Mouse (Mus musculus): ENCODE data around the gene Fbn1. TPM values are rescaled to one million over a fixed set of nuclear protein-coding genes. Genes with fewer than 3 reads are reported as not detected.

Fbn1 gene
- polyA plus RNA-seq, 1 experiment from 2014 or later: 7.8 TPM

DNA sequence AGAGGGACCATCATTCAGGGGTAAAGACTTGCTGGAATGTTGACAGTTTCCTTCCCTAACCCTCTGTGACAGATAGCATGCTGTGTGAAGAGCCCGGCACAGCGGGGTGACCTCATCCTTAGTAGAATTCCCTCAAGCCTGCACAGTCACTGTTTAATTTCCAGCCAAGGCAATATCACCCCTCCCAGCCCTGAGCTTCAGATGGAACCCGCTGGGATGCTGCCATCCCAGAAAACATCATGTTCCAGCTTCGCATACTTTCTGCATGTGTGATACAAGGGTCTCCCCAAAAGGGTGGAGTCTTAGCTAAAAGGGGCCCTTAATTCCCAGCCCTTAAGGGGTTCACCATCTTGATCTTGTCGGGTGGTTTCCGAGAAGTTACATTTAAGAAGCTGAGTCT, 22.9 kb upstream of the Fbn1 start:
- Histone ChIP-seq H3K4me1 (ENCODE audit: control insufficient read depth, insufficient read depth, low read length) (no peaks in the 10 kb centered on the region), H3K36me3 (ENCODE audit: control insufficient read depth, insufficient read depth, low read length) (no peaks in the 10 kb centered on the region), H3K9me3 (ENCODE audit: control insufficient read depth, low read length) (no peaks in the 10 kb centered on the region), H3K4me3 (ENCODE audit: low read depth, low read length) (no peak overlapping the region), H3K27ac (replicated peaks; ENCODE audit: low read depth, low read length) (no peak overlapping the region), H3K4me2 (ENCODE audit: low read depth, severe bottlenecking) (no peak overlapping the region), H3K9ac (ENCODE audit: low read length) (no peak overlapping the region), H3K27me3 (ENCODE audit: control insufficient read depth, insufficient read depth, low read length) (no peaks in the 10 kb centered on the region)
- no peak for ATAC-seq (ENCODE audit: insufficient number of reproducible peaks, low FRiP score, low TSS enrichment, low read depth)
- WGBS: 89% methylated on average over 6 of the region's 6 CpGs
- no peak for DNase-seq (ENCODE audit: low spot score)

GRCm38 (mm10) chr2:125526566-125526965, 18.8 kb upstream of the Fbn1 start:
- no peak overlapping the region for H3K9ac ChIP-seq (ENCODE audit: low read length)
- no peaks in the 10 kb centered on the region for H3K4me1 ChIP-seq (ENCODE audit: control insufficient read depth, insufficient read depth, low read length)
- no peak overlapping the region for H3K4me3 ChIP-seq (ENCODE audit: low read depth, low read length)
- no peak overlapping the region for H3K27ac ChIP-seq (replicated peaks; ENCODE audit: low read depth, low read length)
- 85% methylated on average over 5 of the region's 5 CpGs for WGBS
- no peaks in the 10 kb centered on the region for H3K27me3 ChIP-seq (ENCODE audit: control insufficient read depth, insufficient read depth, low read length)
- ATAC-seq (ENCODE audit: insufficient number of reproducible peaks, low FRiP score, low TSS enrichment, low read depth) (no peak), DNase-seq (ENCODE audit: low spot score) (no peak)
- no peaks in the 10 kb centered on the region for H3K9me3 ChIP-seq (ENCODE audit: control insufficient read depth, low read length)
- no peak overlapping the region for H3K4me2 ChIP-seq (ENCODE audit: low read depth, severe bottlenecking)
- H3K36me3 ChIP-seq (ENCODE audit: control insufficient read depth, insufficient read depth, low read length): no peaks in the 10 kb centered on the region

GRCm38 (mm10) chr2:125525484-125525883, 17.7 kb upstream of the Fbn1 start:
- H3K4me2 ChIP-seq (ENCODE audit: low read depth, severe bottlenecking): no peak overlapping the region
- H3K27ac ChIP-seq (replicated peaks; ENCODE audit: low read depth, low read length): no peak overlapping the region
- WGBS: 91% methylated on average over 2 of the region's 2 CpGs
- no peaks in the 10 kb centered on the region for H3K9me3 ChIP-seq (ENCODE audit: control insufficient read depth, low read length)
- no peaks in the 10 kb centered on the region for H3K36me3 ChIP-seq (ENCODE audit: control insufficient read depth, insufficient read depth, low read length)
- no peaks in the 10 kb centered on the region for H3K27me3 ChIP-seq (ENCODE audit: control insufficient read depth, insufficient read depth, low read length)
- ATAC-seq (ENCODE audit: insufficient number of reproducible peaks, low FRiP score, low TSS enrichment, low read depth): no peak
- H3K4me3 ChIP-seq (ENCODE audit: low read depth, low read length): no peak overlapping the region
- no peak overlapping the region for H3K9ac ChIP-seq (ENCODE audit: low read length)
- DNase-seq (ENCODE audit: low spot score): no peak
- no peaks in the 10 kb centered on the region for H3K4me1 ChIP-seq (ENCODE audit: control insufficient read depth, insufficient read depth, low read length)

DNA sequence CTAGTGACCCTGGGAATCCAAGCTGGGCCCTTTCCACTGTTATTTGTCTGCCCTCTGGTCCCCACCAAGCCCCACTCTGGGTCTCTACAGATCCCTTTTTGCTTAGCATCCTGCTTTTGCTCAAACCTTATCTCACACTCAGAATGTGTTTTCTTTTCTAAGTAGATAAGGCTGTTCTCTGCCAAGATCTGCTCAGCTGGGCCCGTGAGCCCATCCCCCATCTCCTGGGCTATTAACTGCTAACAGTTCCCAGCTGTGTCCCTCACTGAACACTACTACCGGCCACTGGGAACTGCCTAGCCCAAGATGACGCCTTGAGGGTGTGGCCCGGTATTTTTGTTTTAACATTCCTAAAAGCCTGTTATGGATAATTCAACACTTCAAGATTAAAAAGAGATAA, 8.8 kb upstream of the Fbn1 start:
- H3K27ac ChIP-seq (replicated peaks; ENCODE audit: low read depth, low read length): no peak overlapping the region
- no peaks in the 10 kb centered on the region for H3K9me3 ChIP-seq (ENCODE audit: control insufficient read depth, low read length)
- no peak overlapping the region for H3K4me2 ChIP-seq (ENCODE audit: low read depth, severe bottlenecking)
- DNase-seq (ENCODE audit: low spot score): peak; percentile 75
- H3K4me1 ChIP-seq (ENCODE audit: control insufficient read depth, insufficient read depth, low read length): no peaks in the 10 kb centered on the region
- 5% methylated on average over 4 of the region's 4 CpGs for WGBS
- no peak overlapping the region for H3K4me3 ChIP-seq (ENCODE audit: low read depth, low read length)
- peak; percentile 62; the same call in 1 of the 2 replicates for ATAC-seq (ENCODE audit: insufficient number of reproducible peaks, low FRiP score, low TSS enrichment, low read depth)
- H3K9ac ChIP-seq (ENCODE audit: low read length): no peak overlapping the region
- no peaks in the 10 kb centered on the region for H3K27me3 ChIP-seq (ENCODE audit: control insufficient read depth, insufficient read depth, low read length)
- no peaks in the 10 kb centered on the region for H3K36me3 ChIP-seq (ENCODE audit: control insufficient read depth, insufficient read depth, low read length)

DNA sequence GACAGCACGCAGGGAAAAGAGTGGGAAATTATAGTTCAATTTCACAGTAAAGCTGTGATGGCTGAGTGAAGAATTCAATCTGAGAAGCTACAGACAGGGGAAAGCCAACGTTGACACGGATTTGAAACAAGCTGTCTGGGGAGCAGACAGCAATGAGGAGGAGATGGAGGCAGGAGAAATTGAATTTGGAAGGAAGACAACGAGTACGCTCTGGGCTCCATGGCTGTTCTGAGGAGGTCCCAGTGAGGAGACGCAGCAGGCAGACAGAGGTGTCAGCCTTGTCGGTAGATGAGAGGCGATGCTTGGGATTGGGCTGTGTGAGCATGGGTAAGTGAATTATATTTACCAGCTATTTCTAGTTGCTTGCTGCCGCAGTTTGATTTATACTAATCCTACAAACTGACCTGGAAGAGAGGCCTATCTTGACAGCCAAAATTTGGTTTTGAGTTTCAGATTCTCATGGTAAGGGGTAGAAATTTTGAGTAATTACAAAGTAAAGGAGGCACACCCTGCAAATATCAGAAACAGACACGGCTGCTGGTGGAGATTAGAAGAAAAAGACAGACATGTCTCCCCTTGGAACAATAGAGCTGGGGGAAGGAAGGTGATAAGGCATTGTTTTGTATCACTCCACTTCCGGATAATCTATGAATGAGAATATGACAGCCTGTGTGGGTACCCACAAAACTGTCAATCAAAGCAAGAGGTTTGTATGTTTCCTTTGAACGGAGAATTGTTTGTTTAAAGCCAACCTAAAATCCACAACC, 7.7 kb upstream of the Fbn1 start:
- Histone ChIP-seq H3K4me3 (ENCODE audit: low read depth, low read length) (no peak overlapping the region), H3K9ac (ENCODE audit: low read length) (no peak overlapping the region), H3K4me2 (ENCODE audit: low read depth, severe bottlenecking) (no peak overlapping the region), H3K27me3 (ENCODE audit: control insufficient read depth, insufficient read depth, low read length) (no peaks in the 10 kb centered on the region), H3K9me3 (ENCODE audit: control insufficient read depth, low read length) (no peaks in the 10 kb centered on the region), H3K36me3 (ENCODE audit: control insufficient read depth, insufficient read depth, low read length) (no peaks in the 10 kb centered on the region), H3K4me1 (ENCODE audit: control insufficient read depth, insufficient read depth, low read length) (no peaks in the 10 kb centered on the region), H3K27ac (replicated peaks; ENCODE audit: low read depth, low read length) (no peak overlapping the region)
- DNase-seq (ENCODE audit: low spot score): no peak
- WGBS: 76% methylated on average over 12 of the region's 12 CpGs
- no peak for ATAC-seq (ENCODE audit: insufficient number of reproducible peaks, low FRiP score, low TSS enrichment, low read depth)

DNA sequence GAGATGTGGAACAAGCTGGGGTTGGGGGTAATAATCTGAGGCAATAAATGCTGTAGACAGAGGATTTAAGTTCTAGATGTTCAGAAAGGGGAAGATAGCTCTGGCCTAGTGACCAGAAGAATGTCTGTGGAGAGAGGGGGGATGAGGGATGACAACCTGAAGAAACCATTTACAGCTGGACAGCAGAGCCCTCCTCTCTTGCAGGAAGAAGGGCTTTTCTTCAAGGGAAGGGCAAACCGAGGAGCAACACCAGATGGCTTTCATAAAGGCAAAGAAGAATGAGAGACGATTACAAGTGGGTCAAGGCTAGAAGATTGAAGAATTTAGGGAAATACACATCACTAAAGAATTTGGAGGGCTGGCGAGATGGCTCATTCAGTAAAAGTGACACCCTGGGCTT, 6.6 kb upstream of the Fbn1 start:
- Histone ChIP-seq H3K27me3 (ENCODE audit: control insufficient read depth, insufficient read depth, low read length) (no peaks in the 10 kb centered on the region), H3K4me1 (ENCODE audit: control insufficient read depth, insufficient read depth, low read length) (no peaks in the 10 kb centered on the region), H3K9me3 (ENCODE audit: control insufficient read depth, low read length) (no peaks in the 10 kb centered on the region), H3K4me2 (ENCODE audit: low read depth, severe bottlenecking) (no peak overlapping the region), H3K36me3 (ENCODE audit: control insufficient read depth, insufficient read depth, low read length) (no peaks in the 10 kb centered on the region), H3K4me3 (ENCODE audit: low read depth, low read length) (no peak overlapping the region), H3K27ac (replicated peaks; ENCODE audit: low read depth, low read length) (no peak overlapping the region), H3K9ac (ENCODE audit: low read length) (no peak overlapping the region)
- ATAC-seq (ENCODE audit: insufficient number of reproducible peaks, low FRiP score, low TSS enrichment, low read depth) (no peak), DNase-seq (ENCODE audit: low spot score) (no peak)
- 32% methylated on average over 3 of the region's 3 CpGs for WGBS

DNA sequence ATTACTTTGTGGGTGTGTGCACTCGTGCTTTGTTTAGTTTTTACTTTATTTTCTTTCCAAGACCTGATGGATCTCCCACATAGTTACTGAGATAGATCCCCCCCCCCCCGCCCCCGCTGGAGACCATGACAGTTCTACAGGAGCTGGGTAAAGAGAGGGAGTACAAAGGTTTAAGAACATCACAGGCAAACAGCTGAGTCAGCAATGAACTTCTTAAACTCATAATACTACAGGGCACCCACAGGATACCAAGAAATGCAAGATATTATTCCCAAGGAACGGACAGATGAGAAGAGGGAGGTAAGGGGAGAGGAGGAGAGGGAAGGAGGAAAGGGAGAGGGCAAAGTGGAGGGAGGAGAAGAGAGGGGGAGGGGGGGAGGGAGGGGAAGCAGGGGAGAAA, 4.8 kb upstream of the Fbn1 start:
- Histone ChIP-seq H3K27ac (replicated peaks; ENCODE audit: low read depth, low read length) (no peak overlapping the region), H3K4me2 (ENCODE audit: low read depth, severe bottlenecking) (no peak overlapping the region), H3K27me3 (ENCODE audit: control insufficient read depth, insufficient read depth, low read length) (peaks cover 4% of the 10 kb centered on the region; the same call in 1 of the 2 replicates), H3K9me3 (ENCODE audit: control insufficient read depth, low read length) (no peaks in the 10 kb centered on the region), H3K36me3 (ENCODE audit: control insufficient read depth, insufficient read depth, low read length) (no peaks in the 10 kb centered on the region), H3K4me1 (ENCODE audit: control insufficient read depth, insufficient read depth, low read length) (no peaks in the 10 kb centered on the region), H3K4me3 (ENCODE audit: low read depth, low read length) (no peak overlapping the region), H3K9ac (ENCODE audit: low read length) (no peak overlapping the region)
- DNase-seq (ENCODE audit: low spot score) (no peak), ATAC-seq (ENCODE audit: insufficient number of reproducible peaks, low FRiP score, low TSS enrichment, low read depth) (no peak)
- WGBS: 89% methylated on average over 4 of the region's 4 CpGs

DNA sequence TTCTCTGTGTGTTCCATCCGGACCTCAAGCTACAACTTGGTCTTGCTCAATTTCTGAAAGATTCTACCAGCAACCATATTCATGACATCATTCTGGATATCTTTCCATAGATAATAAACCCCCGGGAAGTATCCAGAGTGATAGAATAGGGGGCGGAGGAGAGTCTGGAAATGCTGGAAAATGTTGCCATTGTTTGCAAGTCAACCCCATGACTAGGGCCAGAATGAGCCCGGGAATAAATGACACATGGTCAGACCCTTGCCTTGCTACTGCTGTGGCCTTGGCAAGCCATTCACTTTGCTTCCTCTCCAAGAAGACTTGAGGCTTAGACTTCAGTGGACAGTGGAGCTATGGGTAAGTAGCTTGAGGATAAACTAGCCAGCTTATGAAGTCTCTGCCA, 4.1 kb upstream of the Fbn1 start:
- H3K9ac ChIP-seq (ENCODE audit: low read length): no peak overlapping the region
- H3K4me1 ChIP-seq (ENCODE audit: control insufficient read depth, insufficient read depth, low read length): 0 out of 2 replicates have a peak, but pooled peaks cover 3% of the 10 kb centered on the region
- ATAC-seq (ENCODE audit: insufficient number of reproducible peaks, low FRiP score, low TSS enrichment, low read depth) (no peak), DNase-seq (ENCODE audit: low spot score) (no peak)
- no peaks in the 10 kb centered on the region for H3K9me3 ChIP-seq (ENCODE audit: control insufficient read depth, low read length)
- no peaks in the 10 kb centered on the region for H3K36me3 ChIP-seq (ENCODE audit: control insufficient read depth, insufficient read depth, low read length)
- WGBS: 86% methylated on average over 4 of the region's 4 CpGs
- peaks cover 7% of the 10 kb centered on the region; the same call in 1 of the 2 replicates for H3K27me3 ChIP-seq (ENCODE audit: control insufficient read depth, insufficient read depth, low read length)
- no peak overlapping the region for H3K27ac ChIP-seq (replicated peaks; ENCODE audit: low read depth, low read length)
- H3K4me2 ChIP-seq (ENCODE audit: low read depth, severe bottlenecking): no peak overlapping the region
- no peak overlapping the region for H3K4me3 ChIP-seq (ENCODE audit: low read depth, low read length)

- peaks cover 9% of the 10 kb centered on the region for H3K27me3 ChIP-seq (ENCODE audit: control insufficient read depth, insufficient read depth, low read length)
- H3K4me3 ChIP-seq (ENCODE audit: low read depth, low read length): no peak overlapping the region
- no peak overlapping the region for H3K27ac ChIP-seq (replicated peaks; ENCODE audit: low read depth, low read length)
- ATAC-seq (ENCODE audit: insufficient number of reproducible peaks, low FRiP score, low TSS enrichment, low read depth) (no peak), DNase-seq (ENCODE audit: low spot score) (no peak)
- H3K9ac ChIP-seq (ENCODE audit: low read length): no peak overlapping the region
- 0 out of 2 replicates have a peak, but pooled peaks cover 6% of the 10 kb centered on the region for H3K4me1 ChIP-seq (ENCODE audit: control insufficient read depth, insufficient read depth, low read length)
- no peak overlapping the region for H3K4me2 ChIP-seq (ENCODE audit: low read depth, severe bottlenecking)
- H3K9me3 ChIP-seq (ENCODE audit: control insufficient read depth, low read length): no peaks in the 10 kb centered on the region
- no peaks in the 10 kb centered on the region for H3K36me3 ChIP-seq (ENCODE audit: control insufficient read depth, insufficient read depth, low read length)
- WGBS: 51% methylated on average over 2 of the region's 2 CpGs
These were observed 3.0 kb upstream of the Fbn1 start for GRCm38 (mm10) chr2:125510752-125511151.
